Mouse (Mus musculus): ENCODE data around the gene Gm20924. TPM values are rescaled to one million over a fixed set of nuclear protein-coding genes. Genes with fewer than 3 reads are reported as not detected.

Gm20924 gene
- total RNA-seq (2023), result not detected

GRCm38 (mm10) chrY:65207427-65207826 lies at the start of gene Gm20924:
Gm20924 (minus strand) TSS chrY:65207527.

Other genes with a start within 250 kb of the Gm20924 start
- not detected for gene Gm20736, start 170.2 kb upstream of the Gm20924 start, total RNA-seq (2023)

Measured in neutrophil, adult 83 days (primary cell).